In genomic region chr14:30354761-30355160, GRCm38 (mm10) we compare ENCODE assay signal across 15 mouse cellular contexts.
DNase-seq lines count a peak whose midpoint lies in the region; ATAC-seq and TF ChIP-seq lines count a peak whose summit lies in the region.
"Had no signal": no experiment of that assay in that cellular context is flagged by ENCODE, and none has a peak within 500 bp of the region (broad histone marks: within the 10 kb centered on the region; RNA-seq: fewer than 3 reads in every experiment).

No protein-coding gene starts in this region.

- TF ChIP-seq CTCF in left cerebral cortex, adult 2 months (IDR thresholded peaks at IDR 0.05), result no peak

- ATAC-seq in kidney, embryonic 15.5 days (replicated peaks; ENCODE audit: low FRiP score), result no peak
- no peak for ATAC-seq in hindbrain, embryonic 13.5 days (ENCODE audit: low FRiP score)
- ATAC-seq in midbrain, embryonic 16.5 days, result no peak

- peaks cover 20% of the 10 kb centered on the region for H3K4me1 ChIP-seq in kidney, embryonic 15.5 days
- peaks cover 32% of the 10 kb centered on the region for H3K4me1 ChIP-seq in hindbrain, embryonic 13.5 days (replicated peaks)
- peaks cover 26% of the 10 kb centered on the region for H3K4me1 ChIP-seq in midbrain, embryonic 16.5 days (ENCODE audit: control insufficient read depth, insufficient read depth, low read length)

- no peak overlapping the region for H3K4me3 ChIP-seq in kidney, embryonic 15.5 days (replicated peaks)
- no peak overlapping the region for H3K4me3 ChIP-seq in hindbrain, embryonic 13.5 days
- H3K4me3 ChIP-seq in midbrain, embryonic 16.5 days (ENCODE audit: low read depth, low read length), result no peak overlapping the region
- H3K4me3 ChIP-seq in left cerebral cortex, adult 2 months, result no peak overlapping the region; the same call in 1 of the 2 replicates

- no peak overlapping the region for H3K27ac ChIP-seq in kidney, embryonic 15.5 days
- H3K27ac ChIP-seq in hindbrain, embryonic 13.5 days, result peak overlapping the region; percentile 41; the same call in 1 of the 2 replicates
- peak overlapping the region; percentile 89 for H3K27ac ChIP-seq in midbrain, embryonic 16.5 days (ENCODE audit: low read length)
- H3K27ac ChIP-seq in left cerebral cortex, adult 2 months, result no peak overlapping the region
- H3K27ac ChIP-seq: intestine, embryonic 15.5 days; liver, embryonic 14.5 days had no signal

- H3K36me3 ChIP-seq in kidney, embryonic 15.5 days, result no peaks in the 10 kb centered on the region
- no peaks in the 10 kb centered on the region for H3K36me3 ChIP-seq in hindbrain, embryonic 13.5 days
- no peaks in the 10 kb centered on the region for H3K36me3 ChIP-seq in midbrain, embryonic 16.5 days (ENCODE audit: control insufficient read depth, insufficient read depth, low read length)
- H3K36me3 ChIP-seq: intestine, embryonic 15.5 days had no signal

- peak overlapping the region; percentile 95; the same call in 1 of the 2 replicates for H3K4me2 ChIP-seq in kidney, embryonic 15.5 days
- H3K4me2 ChIP-seq in hindbrain, embryonic 13.5 days, result no peak overlapping the region
- H3K4me2 ChIP-seq in midbrain, embryonic 16.5 days (ENCODE audit: low read length), result peak overlapping the region; percentile 91

- WGBS in kidney, embryonic 15.5 days, result 58% methylated on average over 3 of the region's 3 CpGs
- 43% methylated on average over 3 of the region's 3 CpGs for WGBS in hindbrain, embryonic 13.5 days
- 38% methylated on average over 3 of the region's 3 CpGs for WGBS in midbrain, embryonic 16.5 days

- intact Hi-C loops in gastrocnemius, postnatal 14 days (cut with DNase I; ENCODE audit: low total_unique reads), result no loop called here
- intact Hi-C loops in left cerebral cortex, adult 2 months (cut with DNase I), result loop anchor here (5.0 kb wide), 2 partner anchors 67 to 157 kb away; no protein-coding TSS in a partner anchor

- H3K9me3 ChIP-seq in kidney, embryonic 15.5 days (replicated peaks), result no peaks in the 10 kb centered on the region
- H3K9me3 ChIP-seq in hindbrain, embryonic 13.5 days, result no peaks in the 10 kb centered on the region
- no peaks in the 10 kb centered on the region for H3K9me3 ChIP-seq in midbrain, embryonic 16.5 days (replicated peaks; ENCODE audit: control insufficient read depth, low read length, poor library complexity, severe bottlenecking)
- H3K9me3 ChIP-seq: intestine, embryonic 15.5 days had no signal

- H3K9ac ChIP-seq in kidney, embryonic 15.5 days, result no peak overlapping the region
- H3K9ac ChIP-seq in hindbrain, embryonic 13.5 days, result no peak overlapping the region
- peak overlapping the region; percentile 91 for H3K9ac ChIP-seq in midbrain, embryonic 16.5 days (ENCODE audit: low read depth, low read length)
- H3K9ac ChIP-seq: liver, embryonic 14.5 days had no signal

- DNase-seq in embryo, embryonic 10.5 days (ENCODE audit: low spot score), result peak; percentile 11
- DNase-seq in embryo, embryonic 10 days (ENCODE audit: low spot score), result no peak
- no peak for DNase-seq in kidney, postnatal 4 days
- DNase-seq in gastrocnemius, postnatal 14 days, result no peak
- DNase-seq in left cerebral cortex, adult 2 months (ENCODE audit: extremely low spot score in 1 of 2, low spot score in 2 of 2), result no peak
- DNase-seq: adrenal gland, adult 8-10 months; cerebellum, adult 2 months; heart, postnatal 10 days; lung, postnatal 14 days; thymus, postnatal 4 days had no signal

- H3K27me3 ChIP-seq in kidney, embryonic 15.5 days, result peaks cover 39% of the 10 kb centered on the region
- H3K27me3 ChIP-seq in hindbrain, embryonic 13.5 days, result peaks cover 9% of the 10 kb centered on the region
- no peaks in the 10 kb centered on the region for H3K27me3 ChIP-seq in midbrain, embryonic 16.5 days (ENCODE audit: control insufficient read depth, insufficient read depth, low read depth, low read length)

Comparison
In these comparisons a context has a peak if more than half of its experiments do, and no peak if none do; other contexts are left out.
1. H3K27ac ChIP-seq: peak in hindbrain, embryonic 13.5 days (single experiment) and midbrain, embryonic 16.5 days (single experiment); none in kidney, embryonic 15.5 days (single experiment) and left cerebral cortex, adult 2 months (single experiment).